Mouse (Mus musculus) intestine, embryonic 14.5 days (tissue): ENCODE measurements at regions not wholly inside any gene's neighbourhood (a gene's known extent, or its start where the extent isn't known, plus 50 kb on each side); places are given as distances from the start of the nearest gene placed in this dataset.

Experiments
- ATAC-seq: fragments of 200-750 bp; cut with Nextera tagmentation; replicated peaks from 2 replicates; pipeline ENCODE4 v1.8.0; 2017; ENCODE audit warnings: low read depth, moderate number of reproducible peaks, moderate TSS enrichment, moderate library complexity; ENCODE audit not compliant: low FRiP score, low TSS enrichment
- DNase-seq: peaks from one replicate; pipeline ENCODE4 v3.0.0-alpha.2; 2018; ENCODE audit warnings: low spot score
- H3K27ac ChIP-seq: fragments of 300-500 bp; sonication (generic); 2 replicates; pipeline ENCODE4 v1.5.1; 2014; ENCODE audit warnings: low read depth, mild to moderate bottlenecking, control low read depth
- H3K27me3 ChIP-seq: fragments of 300-500 bp; sonication (generic); replicated peaks from 2 replicates; pipeline ENCODE4 v1.6.1; 2014; ENCODE audit warnings: low read length, control low read depth; ENCODE audit not compliant: control insufficient read depth, insufficient read depth
- H3K36me3 ChIP-seq: fragments of 300-500 bp; sonication (generic); 2 replicates; pipeline ENCODE4 v1.6.1; 2014; ENCODE audit warnings: low read length, control low read depth; ENCODE audit not compliant: control insufficient read depth, insufficient read depth
- H3K4me1 ChIP-seq: fragments of 300-500 bp; sonication (generic); replicated peaks from 2 replicates; pipeline ENCODE4 v1.6.1; 2014; ENCODE audit warnings: low read length, control low read depth, mixed read lengths; ENCODE audit not compliant: control insufficient read depth, insufficient read depth
- H3K4me2 ChIP-seq: fragments of 300-500 bp; sonication (generic); 2 replicates; pipeline ENCODE4 v1.6.1; 2014; ENCODE audit warnings: low read length
- H3K4me3 ChIP-seq: fragments of 300-500 bp; sonication (generic); 2 replicates; pipeline ENCODE4 v1.5.1; 2014; ENCODE audit warnings: low read depth, low read length, control low read depth, mixed read lengths
- H3K9ac ChIP-seq: fragments of 300-500 bp; sonication (generic); 2 replicates; pipeline ENCODE4 v1.6.1; 2014; ENCODE audit warnings: mild to moderate bottlenecking, low read length
- H3K9me3 ChIP-seq: fragments of 300-500 bp; sonication (generic); 2 replicates; pipeline ENCODE4 v1.6.1; 2016; ENCODE audit warnings: low read length, control low read depth; ENCODE audit not compliant: control insufficient read depth
- WGBS: fragments of 180-500 bp; shearing (Covaris S2); extraction: QIAGEN DNeasy Blood & Tissue Kit; methylation state at CpG from one replicate; pipeline ENCODE4 v1.1.7; 2014; 5-methylcytosine and 5-hydroxymethylcytosine counted together

- no peak for ATAC-seq
- H3K27me3 ChIP-seq: no peaks in the 10 kb centered on the region
- no peaks in the 10 kb centered on the region for H3K9me3 ChIP-seq
- peak; percentile 43 for DNase-seq
- H3K9ac ChIP-seq: no peak overlapping the region
- H3K4me3 ChIP-seq: no peak overlapping the region
- WGBS: 90% methylated on average over 6 of the region's 6 CpGs
- no peak overlapping the region for H3K4me2 ChIP-seq
- H3K27ac ChIP-seq: no peak overlapping the region
- H3K4me1 ChIP-seq: no peaks in the 10 kb centered on the region
- H3K36me3 ChIP-seq: no peaks in the 10 kb centered on the region
These were observed 123.8 kb upstream of the Nabp1 start for GRCm38 (mm10) chr1:51602071-51602470.

GRCm38 (mm10) chr1:51600425-51600824 is 122.2 kb upstream of the Nabp1 start:
- Histone ChIP-seq H3K36me3 (no peaks in the 10 kb centered on the region), H3K4me3 (no peak overlapping the region), H3K27ac (no peak overlapping the region), H3K27me3 (no peaks in the 10 kb centered on the region), H3K9me3 (no peaks in the 10 kb centered on the region), H3K4me2 (no peak overlapping the region), H3K4me1 (no peaks in the 10 kb centered on the region), H3K9ac (no peak overlapping the region)
- ATAC-seq (no peak), DNase-seq (peak; percentile 44)
- WGBS: 31% methylated on average over 7 of the region's 7 CpGs

DNA sequence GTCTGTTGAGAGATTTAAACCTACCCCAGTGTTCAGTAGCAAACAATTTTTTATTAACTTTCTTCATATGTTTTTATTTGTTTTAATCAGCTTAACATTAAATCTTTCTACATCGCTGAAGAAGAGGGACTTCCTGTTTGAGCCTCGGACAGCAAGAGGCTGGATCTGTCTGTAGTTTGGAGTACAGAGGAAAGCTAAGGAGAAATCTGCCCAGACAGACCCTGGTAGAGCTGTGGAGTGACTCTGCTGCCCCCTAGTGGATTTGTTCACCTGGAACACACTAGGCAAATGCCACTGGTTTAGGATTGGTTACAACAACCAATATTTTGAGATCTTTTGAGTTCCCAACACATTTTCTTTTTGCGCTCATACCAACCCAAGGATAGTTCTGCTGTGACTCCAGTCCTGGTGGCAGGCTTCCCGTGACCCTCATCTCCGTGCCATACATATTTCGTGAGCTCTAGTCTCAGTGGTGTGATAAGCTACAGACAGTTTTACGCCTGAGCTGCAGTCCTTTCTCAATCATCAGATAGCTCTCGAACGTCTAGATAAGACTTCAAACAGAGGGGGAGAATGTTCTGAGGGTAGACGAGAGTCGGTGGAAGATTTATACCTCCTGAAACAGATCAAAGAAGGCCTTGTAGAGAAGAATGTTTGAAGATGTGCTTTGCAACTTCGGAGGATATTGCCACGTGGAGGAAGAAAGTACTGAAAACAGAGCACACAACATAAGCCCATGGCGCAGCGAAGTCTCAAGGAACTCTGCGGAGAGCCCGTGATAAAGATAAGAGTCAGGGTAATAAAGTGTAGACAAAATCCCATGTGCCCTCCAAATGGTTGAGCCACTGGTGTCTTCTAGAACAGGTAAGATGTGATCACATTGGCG is 119.0 kb upstream of the Nabp1 start:
- peaks cover 4% of the 10 kb centered on the region for H3K4me1 ChIP-seq
- no peaks in the 10 kb centered on the region for H3K27me3 ChIP-seq
- peak; percentile 94 for DNase-seq
- no peak overlapping the region for H3K4me3 ChIP-seq
- no peaks in the 10 kb centered on the region for H3K9me3 ChIP-seq
- H3K4me2 ChIP-seq: peak overlapping the region; percentile 41
- no peak overlapping the region for H3K9ac ChIP-seq
- peak; percentile 89 for ATAC-seq
- no peak overlapping the region for H3K27ac ChIP-seq
- no peaks in the 10 kb centered on the region for H3K36me3 ChIP-seq
- 17% methylated on average over 18 of the region's 18 CpGs for WGBS

DNA sequence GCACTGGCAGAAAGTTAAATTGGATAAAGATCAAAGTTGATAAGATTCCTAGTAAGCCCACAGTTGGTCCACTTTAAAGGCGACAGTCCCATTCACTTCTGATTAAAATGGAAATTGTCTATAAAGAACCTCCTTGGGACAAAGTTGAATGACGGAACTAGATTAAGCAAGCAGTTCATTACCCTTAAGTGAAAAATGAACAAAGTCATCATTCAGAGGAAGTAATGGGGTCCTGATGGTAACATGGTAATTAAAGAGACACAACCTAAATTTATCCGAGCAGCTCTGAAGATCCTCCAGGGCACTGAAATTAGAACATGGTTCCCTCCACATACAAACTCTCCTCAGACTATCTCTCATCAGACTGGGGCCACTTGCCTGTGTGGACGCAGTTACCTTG is 116.4 kb upstream of the Nabp1 start:
- Histone ChIP-seq H3K4me1 (peaks cover 4% of the 10 kb centered on the region), H3K27me3 (no peaks in the 10 kb centered on the region), H3K4me2 (no peak overlapping the region), H3K9ac (no peak overlapping the region), H3K36me3 (no peaks in the 10 kb centered on the region), H3K9me3 (no peaks in the 10 kb centered on the region), H3K4me3 (no peak overlapping the region), H3K27ac (no peak overlapping the region)
- WGBS: 86% methylated on average over 4 of the region's 4 CpGs
- no peak for ATAC-seq
- no peak for DNase-seq

GRCm38 (mm10) chr1:51593621-51594441 is 115.6 kb upstream of the Nabp1 start:
- no peaks in the 10 kb centered on the region for H3K36me3 ChIP-seq
- no peak for ATAC-seq
- H3K4me3 ChIP-seq: no peak overlapping the region
- H3K9me3 ChIP-seq: no peaks in the 10 kb centered on the region
- H3K9ac ChIP-seq: no peak overlapping the region
- no peak for DNase-seq
- peaks cover 4% of the 10 kb centered on the region for H3K4me1 ChIP-seq
- no peaks in the 10 kb centered on the region for H3K27me3 ChIP-seq
- H3K4me2 ChIP-seq: no peak overlapping the region
- peak overlapping the region; percentile 23; the same call in 1 of the 2 replicates for H3K27ac ChIP-seq
- 41% methylated on average over 10 of the region's 10 CpGs for WGBS

DNA sequence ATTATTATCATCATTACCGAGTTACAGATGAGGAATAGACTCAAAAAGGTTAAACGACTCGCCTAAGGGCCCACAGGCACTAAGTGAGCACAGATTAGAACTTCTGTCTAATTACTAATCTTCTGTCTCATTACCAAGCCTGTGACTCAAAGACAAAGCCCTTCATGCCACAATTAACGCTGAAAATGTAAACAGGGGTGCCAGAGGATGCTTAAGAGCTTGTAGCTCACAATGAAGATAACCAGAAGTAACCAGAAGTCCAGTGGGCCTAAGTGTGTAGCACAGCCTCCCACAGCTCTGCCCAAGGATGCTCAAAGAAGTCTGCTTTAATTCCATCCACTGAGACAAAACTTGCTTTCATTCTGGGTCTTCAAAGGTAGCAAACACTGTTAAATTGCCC is 113.7 kb upstream of the Nabp1 start:
- no peak overlapping the region for H3K4me2 ChIP-seq
- no peak overlapping the region for H3K9ac ChIP-seq
- H3K4me1 ChIP-seq: peaks cover 4% of the 10 kb centered on the region
- ATAC-seq: no peak
- no peak for DNase-seq
- no peaks in the 10 kb centered on the region for H3K9me3 ChIP-seq
- no peaks in the 10 kb centered on the region for H3K36me3 ChIP-seq
- H3K27ac ChIP-seq: no peak overlapping the region
- H3K27me3 ChIP-seq: no peaks in the 10 kb centered on the region
- 43% methylated on average over 4 of the region's 4 CpGs for WGBS
- no peak overlapping the region for H3K4me3 ChIP-seq

DNA sequence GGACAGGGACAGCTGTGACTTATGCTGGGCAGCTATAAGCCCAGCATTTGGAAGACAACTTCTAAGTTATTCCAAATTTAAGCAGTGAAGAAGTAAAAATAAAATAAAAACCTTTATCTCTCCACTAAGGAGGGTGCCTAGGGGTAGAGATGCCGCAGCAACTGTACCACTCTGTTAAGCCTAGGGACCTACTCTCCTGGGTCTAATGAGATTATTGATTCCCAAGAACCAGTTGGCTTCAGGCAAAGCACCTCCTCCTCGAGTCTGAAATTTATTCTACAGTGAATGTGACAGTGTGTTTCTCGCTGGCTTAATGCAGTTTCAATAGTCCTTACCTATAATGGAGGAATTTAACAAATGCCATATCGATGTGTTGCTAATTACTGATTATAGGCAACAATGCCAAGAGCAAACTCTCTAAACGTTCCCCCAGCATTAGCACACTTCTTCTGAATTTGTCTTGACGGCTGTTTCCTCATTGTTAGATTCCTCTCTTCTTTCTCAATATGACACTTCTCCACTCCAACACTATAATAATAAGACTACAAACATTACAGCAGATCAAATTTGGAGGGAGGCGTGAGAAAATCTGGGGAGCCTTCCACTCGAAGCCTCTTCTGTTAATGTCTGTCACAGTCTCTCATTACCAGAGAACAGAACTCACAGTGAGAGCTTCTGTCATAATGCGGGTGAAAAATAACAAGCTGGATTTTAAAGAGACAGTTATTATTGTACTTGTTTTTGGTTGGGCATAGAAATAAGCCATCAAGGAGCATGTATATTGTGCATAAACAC is 112.6 kb upstream of the Nabp1 start:
- 74% methylated on average over 9 of the region's 9 CpGs for WGBS
- Histone ChIP-seq H3K9ac (no peak overlapping the region), H3K4me2 (no peak overlapping the region), H3K27ac (no peak overlapping the region), H3K4me3 (no peak overlapping the region), H3K27me3 (no peaks in the 10 kb centered on the region), H3K9me3 (no peaks in the 10 kb centered on the region), H3K4me1 (peaks cover 4% of the 10 kb centered on the region), H3K36me3 (no peaks in the 10 kb centered on the region)
- ATAC-seq (no peak), DNase-seq (no peak)

GRCm38 (mm10) chr1:51584925-51585424 is 106.8 kb upstream of the Nabp1 start:
- no peaks in the 10 kb centered on the region for H3K36me3 ChIP-seq
- H3K9me3 ChIP-seq: no peaks in the 10 kb centered on the region
- WGBS: 30% methylated on average over 3 of the region's 3 CpGs
- no peak overlapping the region for H3K9ac ChIP-seq
- H3K4me3 ChIP-seq: no peak overlapping the region
- H3K4me1 ChIP-seq: peaks cover 6% of the 10 kb centered on the region; the same call in 1 of the 2 replicates
- H3K4me2 ChIP-seq: no peak overlapping the region
- no peak for ATAC-seq
- no peak for DNase-seq
- H3K27ac ChIP-seq: no peak overlapping the region
- no peaks in the 10 kb centered on the region for H3K27me3 ChIP-seq
